ENCODE assay signal across 7 mouse cellular contexts in genomic region chr9:110657474-110658078, GRCm38 (mm10). TPM values are rescaled to one million over a fixed set of nuclear protein-coding genes. Genes with fewer than 3 reads are reported as not detected.
DNase-seq lines count a peak whose midpoint lies in the region; ATAC-seq and TF ChIP-seq lines count a peak whose summit lies in the region.

No protein-coding gene starts in this region.

- TF ChIP-seq CTCF in G1E (IDR thresholded peaks at IDR 0.05; ENCODE audit: low read depth, low read length) = no peak
- no peak for TF ChIP-seq CTCF in lung, postnatal 0 days (IDR thresholded peaks at IDR 0.05)

- DNase-seq in B cell, adult 2 months = peak; percentile 65 to 71
- no peak for DNase-seq in G1E (ENCODE audit: low spot score)
- DNase-seq in kidney, adult 11 months = peak; percentile 90
- peak; percentile 64 for DNase-seq in lung, postnatal 0 days (ENCODE audit: low spot score)
- DNase-seq in left cerebral cortex, postnatal 4 days = no peak

- peak overlapping the region; percentile 80 for H3K9ac ChIP-seq in forebrain, embryonic 15.5 days (replicated peaks)
- peak overlapping the region; percentile 61 for H3K9ac ChIP-seq in lung, postnatal 0 days (replicated peaks; ENCODE audit: low read depth)
- H3K9ac ChIP-seq in stomach, embryonic 14.5 days (replicated peaks; ENCODE audit: low read depth, low read length) = peak overlapping the region; percentile 52; the same call in 1 of the 2 replicates

- no peak for ATAC-seq in G1E (ENCODE audit: extremely low read depth, insufficient number of reproducible peaks, low FRiP score, poor library complexity, severe bottlenecking)
- no peak for ATAC-seq in forebrain, embryonic 15.5 days (replicated peaks)
- no peak for ATAC-seq in lung, postnatal 0 days
- ATAC-seq in stomach, embryonic 14.5 days (ENCODE audit: insufficient number of reproducible peaks, insufficient read depth, low FRiP score, low read depth) = no peak

- no peaks in the 10 kb centered on the region for H3K27me3 ChIP-seq in G1E (ENCODE audit: insufficient read depth, low read length)
- peaks cover 8% of the 10 kb centered on the region; the same call in 1 of the 2 replicates for H3K27me3 ChIP-seq in forebrain, embryonic 15.5 days
- no peaks in the 10 kb centered on the region for H3K27me3 ChIP-seq in lung, postnatal 0 days (replicated peaks; ENCODE audit: insufficient read depth, low read length)
- 0 out of 2 replicates have a peak, but pooled peaks cover 7% of the 10 kb centered on the region for H3K27me3 ChIP-seq in stomach, embryonic 14.5 days (ENCODE audit: control insufficient read depth, insufficient read depth, low read length)

- peaks cover 31% of the 10 kb centered on the region for H3K36me3 ChIP-seq in G1E (replicated peaks)
- H3K36me3 ChIP-seq in forebrain, embryonic 15.5 days = no peaks in the 10 kb centered on the region
- no peaks in the 10 kb centered on the region for H3K36me3 ChIP-seq in lung, postnatal 0 days (ENCODE audit: insufficient read depth, low read length)
- no peaks in the 10 kb centered on the region for H3K36me3 ChIP-seq in stomach, embryonic 14.5 days (ENCODE audit: control insufficient read depth, insufficient read depth, low read length)

- TF ChIP-seq EP300 in lung, postnatal 0 days (IDR thresholded peaks at IDR 0.05) = no peak

- intact Hi-C loops in left cerebral cortex, postnatal 4 days (cut with DNase I) = no loop called here

- H3K9me3 ChIP-seq in G1E (replicated peaks) = no peaks in the 10 kb centered on the region
- H3K9me3 ChIP-seq in forebrain, embryonic 15.5 days = no peaks in the 10 kb centered on the region
- no peaks in the 10 kb centered on the region for H3K9me3 ChIP-seq in lung, postnatal 0 days (ENCODE audit: low read length)
- H3K9me3 ChIP-seq in stomach, embryonic 14.5 days (ENCODE audit: control insufficient read depth, low read depth, low read length) = no peaks in the 10 kb centered on the region

- WGBS in forebrain, embryonic 15.5 days = 79% methylated on average over 13 of the region's 13 CpGs
- WGBS in lung, postnatal 0 days = 55% methylated on average over 13 of the region's 13 CpGs
- 80% methylated on average over 13 of the region's 13 CpGs for WGBS in stomach, embryonic 14.5 days

- H3K4me1 ChIP-seq in G1E (ENCODE audit: insufficient read depth, low read depth, low read length) = peaks cover 77% of the 10 kb centered on the region
- H3K4me1 ChIP-seq in forebrain, embryonic 15.5 days = peaks cover 51% of the 10 kb centered on the region
- peaks cover 18% of the 10 kb centered on the region; the same call in 1 of the 2 replicates for H3K4me1 ChIP-seq in lung, postnatal 0 days (ENCODE audit: insufficient read depth, low read depth, low read length)
- peaks cover 8% of the 10 kb centered on the region for H3K4me1 ChIP-seq in stomach, embryonic 14.5 days (ENCODE audit: control insufficient read depth, insufficient read depth, low read length)

- peak overlapping the region; percentile 52 for H3K4me2 ChIP-seq in forebrain, embryonic 15.5 days (replicated peaks)
- H3K4me2 ChIP-seq in lung, postnatal 0 days (replicated peaks; ENCODE audit: low read depth, low read length) = peak overlapping the region; percentile 58
- H3K4me2 ChIP-seq in stomach, embryonic 14.5 days (replicated peaks; ENCODE audit: low read depth, low read length) = peak overlapping the region; percentile 48

- peak overlapping the region; percentile 78 for H3K4me3 ChIP-seq in G1E (ENCODE audit: low read depth, low read length)
- peak overlapping the region; percentile 74 for H3K4me3 ChIP-seq in forebrain, embryonic 15.5 days
- H3K4me3 ChIP-seq in lung, postnatal 0 days (ENCODE audit: low read depth, low read length) = peak overlapping the region; percentile 60
- H3K4me3 ChIP-seq in stomach, embryonic 14.5 days (ENCODE audit: low read depth, low read length) = peak overlapping the region; percentile 50; the same call in 1 of the 2 replicates

- no peak overlapping the region for H3K27ac ChIP-seq in forebrain, embryonic 15.5 days (replicated peaks)
- H3K27ac ChIP-seq in lung, postnatal 0 days (ENCODE audit: low read length) = peak overlapping the region; percentile 91
- no peak overlapping the region for H3K27ac ChIP-seq in stomach, embryonic 14.5 days (ENCODE audit: low read length)

RNA-seq across cellular contexts. Expression of gene Ccdc12, which starts 1.3 kb away (rescaled TPM):
- 36.2 TPM in 2 replicates for total RNA-seq in G1E (2014; fragmentation: Nextera tagmentation)
- total RNA-seq in G1E (2017) = 202 and 222 TPM in 2 replicates
- 331 and 365 TPM in 2 replicates for polyA plus RNA-seq in G1E (2012)
- 120 and 130 TPM in 2 replicates for polyA plus RNA-seq in forebrain, embryonic 15.5 days (2015; fragmentation: Nextera tagmentation; extraction: Ambion mirVana)
- 180 and 200 TPM in 2 replicates for polyA plus RNA-seq in lung, postnatal 0 days (2015; fragmentation: Nextera tagmentation; extraction: Ambion mirVana)
- polyA plus RNA-seq in stomach, embryonic 14.5 days (2014; fragmentation: Nextera tagmentation; extraction: Ambion mirVana) = 138 TPM in 2 replicates
- 10 to 100 TPM; 43.1 to 46.6 TPM for total RNA-seq in left cerebral cortex, postnatal 4 days (2021)

RNA-seq across cellular contexts. Expression of gene Nbeal2, which starts 3.6 kb away (rescaled TPM):
- total RNA-seq in G1E (2014; fragmentation: Nextera tagmentation) (26.1 and 37.4 TPM in 2 replicates), G1E (2017) (28.1 and 32.5 TPM in 2 replicates)
- 56.7 and 64.7 TPM in 2 replicates for polyA plus RNA-seq in G1E (2012)
- 2.1 and 2.4 TPM in 2 replicates for polyA plus RNA-seq in forebrain, embryonic 15.5 days (2015; fragmentation: Nextera tagmentation; extraction: Ambion mirVana)
- 6.2 and 6.6 TPM in 2 replicates for polyA plus RNA-seq in lung, postnatal 0 days (2015; fragmentation: Nextera tagmentation; extraction: Ambion mirVana)
- polyA plus RNA-seq in stomach, embryonic 14.5 days (2014; fragmentation: Nextera tagmentation; extraction: Ambion mirVana) = 4.3 and 4.5 TPM in 2 replicates
- total RNA-seq in left cerebral cortex, postnatal 4 days (2021) = 10 to 100 TPM; 13.0 to 14.6 TPM

RNA-seq across cellular contexts. Expression of gene Nradd, which starts 33.3 kb away (rescaled TPM):
- 1.3 TPM in 1 of 2 replicates, not detected in the other for total RNA-seq in G1E (2014; fragmentation: Nextera tagmentation)
- total RNA-seq in G1E (2017) = 5.8 and 7.3 TPM in 2 replicates
- 1.8 and 2.2 TPM in 2 replicates for polyA plus RNA-seq in G1E (2012)
- polyA plus RNA-seq in forebrain, embryonic 15.5 days (2015; fragmentation: Nextera tagmentation; extraction: Ambion mirVana) = 29.1 and 32.8 TPM in 2 replicates
- 45.2 and 46.6 TPM in 2 replicates for polyA plus RNA-seq in lung, postnatal 0 days (2015; fragmentation: Nextera tagmentation; extraction: Ambion mirVana)
- polyA plus RNA-seq in stomach, embryonic 14.5 days (2014; fragmentation: Nextera tagmentation; extraction: Ambion mirVana) = 17.6 and 19.4 TPM in 2 replicates
- 1 to 10 TPM; 5.9 to 8.6 TPM for total RNA-seq in left cerebral cortex, postnatal 4 days (2021)

Comparison
In these comparisons a context has a peak if more than half of its experiments do, and no peak if none do; other contexts are left out.
1. DNase-seq: peak in B cell, adult 2 months (2 of 2), kidney, adult 11 months (single experiment) and lung, postnatal 0 days (single experiment); none in G1E (single experiment) and left cerebral cortex, postnatal 4 days (single experiment).
2. Peak in every context shown above with its lines, with median percentiles within 50 percentile points of each other: H3K4me3 ChIP-seq, H3K4me2 ChIP-seq and H3K9ac ChIP-seq.